Mouse (Mus musculus): ENCODE results near the gene Il22ra2. TPM values are rescaled to one million over a fixed set of nuclear protein-coding genes. Genes with fewer than 3 reads are reported as not detected.
A peak's percentile ranks its signal among the peaks of the same experiment; 100 is the strongest.
"Not testable (repeated sequence)": the region's sequence is repeated elsewhere in the genome, so short reads cannot be mapped to it uniquely, and the experiment has no call there.

The Il22ra2 gene
- polyA plus RNA-seq, 1 experiment from 2014 or later: not detected

DNA sequence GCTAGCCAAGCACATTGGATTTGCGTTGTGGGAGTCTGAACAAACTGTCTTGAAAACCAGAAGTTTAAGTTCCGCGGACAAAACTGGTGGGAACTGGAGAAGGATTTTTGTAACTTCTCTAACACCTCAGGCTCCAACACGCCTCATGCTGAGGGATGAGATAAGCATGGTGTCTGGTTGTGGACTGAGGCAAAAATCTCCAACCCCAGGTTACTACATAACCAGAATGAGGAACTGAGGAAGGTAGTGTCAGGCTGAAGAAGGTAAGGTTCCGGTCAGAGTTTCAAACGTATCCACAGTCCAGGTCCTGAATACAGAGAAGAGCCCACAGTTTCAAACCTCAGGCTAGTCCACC lies 30.5 kb upstream of the Il22ra2 start:
- WGBS: 25% methylated on average over 6 of the region's 6 CpGs
- ATAC-seq: peak; percentile 34; the same call in 1 of the 2 replicates
- peak overlapping the region; percentile 54 for H3K4me3 ChIP-seq (replicated peaks)
- H3K27me3 ChIP-seq (replicated peaks): no peaks in the 10 kb centered on the region
- H3K9ac ChIP-seq: 0 out of 2 replicates have a peak overlapping the region, but pooled peaks have one; percentile 22
- no peaks in the 10 kb centered on the region for H3K36me3 ChIP-seq
- H3K27ac ChIP-seq: peak overlapping the region; percentile 73
- peaks cover 19% of the 10 kb centered on the region; the same call in 1 of the 2 replicates for H3K4me1 ChIP-seq (replicated peaks)
- H3K4me2 ChIP-seq (replicated peaks): peak overlapping the region; percentile 56
- no peaks in the 10 kb centered on the region for H3K9me3 ChIP-seq

DNA sequence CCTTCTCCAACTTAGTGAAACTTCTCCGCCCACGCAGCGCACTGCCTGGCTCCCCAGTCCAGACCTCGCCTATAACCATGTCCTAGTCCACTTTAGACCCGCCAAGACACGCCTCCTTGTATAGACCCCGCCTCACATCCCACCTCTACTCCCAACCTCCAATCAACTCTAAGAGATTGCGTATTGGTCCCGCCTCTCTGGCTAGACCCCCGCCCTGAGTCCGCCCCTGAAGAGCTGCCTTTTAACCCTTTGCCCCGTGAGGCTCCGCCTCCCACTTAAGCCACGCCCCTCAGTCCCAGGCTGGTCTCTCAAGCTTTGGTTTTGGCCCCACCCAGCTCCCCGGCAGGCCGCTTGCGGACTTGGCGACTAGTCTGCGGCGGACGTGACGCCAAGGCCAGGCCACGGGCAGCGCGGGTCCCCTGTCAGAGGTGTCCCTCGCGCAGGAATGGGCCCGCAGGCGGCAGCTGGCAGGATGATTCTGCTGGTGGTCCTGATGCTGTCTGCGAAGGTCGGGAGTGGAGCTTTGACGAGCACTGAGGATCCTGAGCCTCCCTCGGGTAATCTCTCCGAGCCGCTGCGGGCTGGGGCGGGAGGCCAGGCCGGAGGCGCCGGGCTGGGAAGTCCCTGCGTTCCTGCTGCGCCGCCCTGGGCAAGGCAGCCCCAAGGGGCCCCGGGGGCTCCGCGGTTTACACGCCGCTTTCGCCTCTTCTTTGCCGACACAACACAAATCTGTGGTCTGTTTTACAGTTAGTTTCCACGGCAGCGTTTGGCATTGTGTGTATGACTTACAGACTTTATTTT lies 30.0 kb upstream of the Il22ra2 start, which contains the start of gene Ifngr1:
Ifngr1 (plus strand) TSS at position 309 of the 801 bp plus-strand sequence.
- Histone ChIP-seq H3K4me2 (replicated peaks) (peak within 1 kb of the TSS; percentile 56), H3K9ac (peak within 1 kb of the TSS; percentile 68), H3K9me3 (no peaks in the 10 kb centered on the region), H3K36me3 (no peaks in the 10 kb centered on the region), H3K27me3 (replicated peaks) (no peaks in the 10 kb centered on the region), H3K4me3 (replicated peaks) (peak within 1 kb of the TSS; percentile 54), H3K27ac (peak within 1 kb of the TSS; percentile 89), H3K4me1 (replicated peaks) (peaks cover 22% of the 10 kb centered on the region; the same call in 1 of the 2 replicates)
- under 1% methylated on average over 52 of the region's 52 CpGs for WGBS
- peak; percentile 99 for ATAC-seq

GRCm38 (mm10) chr10:19592556-19592955 lies 29.2 kb upstream of the Il22ra2 start:
- Histone ChIP-seq H3K9ac (peak overlapping the region; percentile 68), H3K27ac (peak overlapping the region; percentile 89), H3K36me3 (no peaks in the 10 kb centered on the region), H3K4me2 (replicated peaks) (peak overlapping the region; percentile 56), H3K27me3 (replicated peaks) (no peaks in the 10 kb centered on the region), H3K4me1 (replicated peaks) (peaks cover 22% of the 10 kb centered on the region; the same call in 1 of the 2 replicates), H3K4me3 (replicated peaks) (peak overlapping the region; percentile 54), H3K9me3 (no peaks in the 10 kb centered on the region)
- WGBS: 3% methylated on average over 3 of the region's 3 CpGs
- ATAC-seq: no peak

DNA sequence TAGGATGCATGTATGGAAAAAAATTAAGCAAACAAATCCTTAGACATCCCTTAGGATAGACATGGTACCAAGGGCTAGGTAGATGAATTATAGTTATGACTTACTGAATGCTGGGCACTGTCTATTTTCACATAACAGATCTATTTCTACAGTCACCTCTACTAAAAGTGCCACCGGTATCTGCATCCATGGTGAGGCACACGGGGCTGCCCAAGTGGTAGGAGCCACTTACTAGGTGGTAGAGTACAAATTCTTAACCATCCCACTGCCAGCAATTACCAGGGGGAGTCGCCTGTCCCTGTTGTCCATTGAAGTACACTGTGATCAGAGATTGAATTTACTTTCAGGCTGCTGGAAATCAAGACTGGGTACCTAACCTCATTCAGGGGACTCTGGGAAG lies 28.5 kb upstream of the Il22ra2 start:
- ATAC-seq: no peak
- Histone ChIP-seq H3K36me3 (no peaks in the 10 kb centered on the region), H3K27ac (no peak overlapping the region), H3K9ac (no peak overlapping the region), H3K4me2 (replicated peaks) (peak overlapping the region; percentile 56), H3K4me1 (replicated peaks) (peaks cover 22% of the 10 kb centered on the region; the same call in 1 of the 2 replicates), H3K4me3 (replicated peaks) (0 out of 2 replicates have a peak overlapping the region, but pooled peaks have one; percentile 0), H3K27me3 (replicated peaks) (no peaks in the 10 kb centered on the region), H3K9me3 (no peaks in the 10 kb centered on the region)
- WGBS: 81% methylated on average over 3 of the region's 3 CpGs

DNA sequence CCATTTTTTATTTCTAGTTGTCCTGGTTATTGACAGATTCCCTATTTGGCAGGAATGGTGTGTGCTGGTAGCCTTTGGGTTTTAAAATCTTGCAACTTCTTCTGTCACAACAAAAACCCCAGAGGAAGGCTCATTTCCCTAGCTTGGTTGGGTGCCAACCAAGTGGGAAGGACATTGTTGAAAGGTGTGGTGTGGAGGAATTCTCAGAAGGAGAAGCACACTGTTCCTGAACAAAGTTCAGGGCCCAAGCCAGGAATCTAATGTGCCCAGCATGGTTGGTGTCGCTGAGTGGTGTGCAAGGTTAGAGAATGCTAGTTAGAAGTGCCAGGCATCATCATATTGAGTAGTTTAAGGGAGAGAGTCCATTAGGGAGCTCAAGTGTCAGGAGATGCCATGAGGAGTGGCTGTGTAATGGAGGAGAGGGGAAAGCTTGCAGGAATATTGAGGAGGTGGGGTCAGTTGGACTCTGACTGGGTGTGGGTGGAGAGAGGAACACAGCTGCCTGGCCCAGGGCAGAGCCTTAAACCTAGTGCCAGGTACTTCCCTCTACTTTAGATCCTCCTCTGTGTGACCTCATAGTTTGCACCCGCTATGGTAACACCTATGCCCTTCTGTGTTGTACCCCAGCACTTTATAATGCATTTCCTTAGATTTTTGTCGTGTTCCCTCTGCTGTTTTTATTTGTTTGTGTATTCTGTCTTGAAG lies 27.4 kb upstream of the Il22ra2 start:
- Histone ChIP-seq H3K27me3 (replicated peaks) (no peaks in the 10 kb centered on the region), H3K4me2 (replicated peaks) (peak overlapping the region; percentile 56), H3K9ac (0 out of 2 replicates have a peak overlapping the region, but pooled peaks have one; percentile 6), H3K9me3 (no peaks in the 10 kb centered on the region), H3K27ac (peak overlapping the region; percentile 52), H3K4me1 (replicated peaks) (peaks cover 25% of the 10 kb centered on the region; the same call in 1 of the 2 replicates), H3K4me3 (replicated peaks) (no peak overlapping the region), H3K36me3 (no peaks in the 10 kb centered on the region; the same call in 1 of the 2 replicates)
- 65% methylated on average over 3 of the region's 3 CpGs for WGBS
- ATAC-seq: peak; percentile 14; the same call in 1 of the 2 replicates

- no peaks in the 10 kb centered on the region for H3K27me3 ChIP-seq (replicated peaks)
- WGBS: 82% methylated on average over 4 of the region's 4 CpGs
- no peaks in the 10 kb centered on the region for H3K9me3 ChIP-seq
- no peak for ATAC-seq
- no peak overlapping the region for H3K9ac ChIP-seq
- H3K4me1 ChIP-seq (replicated peaks): peaks cover 27% of the 10 kb centered on the region; the same call in 1 of the 2 replicates
- H3K4me2 ChIP-seq (replicated peaks): no peak overlapping the region
- peaks cover 9% of the 10 kb centered on the region for H3K36me3 ChIP-seq
- no peak overlapping the region for H3K4me3 ChIP-seq (replicated peaks)
- H3K27ac ChIP-seq: no peak overlapping the region
Measured at GRCm38 (mm10) chr10:19596866-19597265, 24.9 kb upstream of the Il22ra2 start.

- ATAC-seq: peak; percentile 65
- H3K27ac ChIP-seq: no peak overlapping the region
Measured at GRCm38 (mm10) chr10:19598091-19598490, 23.7 kb upstream of the Il22ra2 start.

DNA sequence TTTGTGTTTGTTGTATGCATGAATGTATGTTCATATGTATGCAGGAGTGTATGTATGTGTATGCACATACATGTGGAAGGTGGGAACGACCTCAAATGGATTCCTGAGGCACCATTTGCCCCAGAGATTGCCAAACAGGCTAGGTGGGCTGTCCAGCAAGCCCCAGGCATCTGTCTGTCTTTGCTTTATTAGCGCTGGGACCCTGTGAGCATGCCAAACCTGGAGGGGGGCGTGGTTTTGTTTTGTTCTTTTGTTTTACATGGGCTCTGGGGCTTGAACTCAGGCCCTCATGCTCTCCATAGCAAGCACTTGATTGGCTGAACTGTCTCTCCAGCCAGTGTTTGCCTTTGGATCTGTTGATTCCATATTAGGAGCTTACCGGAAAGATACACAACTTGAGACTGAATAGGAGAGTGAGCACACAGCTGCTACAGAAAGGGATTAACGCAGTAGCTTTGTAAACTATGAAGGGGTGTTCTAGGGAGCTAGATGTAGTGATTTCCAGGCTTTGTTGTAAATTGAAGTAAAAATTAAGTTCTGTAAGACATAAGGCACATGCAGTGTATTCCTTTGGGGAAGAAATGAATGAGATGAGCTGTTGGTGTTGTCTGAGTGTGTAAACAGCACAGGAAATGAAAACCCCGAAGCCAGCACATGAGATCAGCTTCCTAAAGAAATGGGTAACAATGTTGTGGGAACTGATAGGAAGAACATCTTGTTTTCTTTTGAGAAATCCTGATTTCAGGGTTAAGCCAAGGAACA lies 22.3 kb upstream of the Il22ra2 start:
- ATAC-seq: no peak
- Histone ChIP-seq H3K4me3 (replicated peaks) (no peak overlapping the region), H3K36me3 (peaks cover 26% of the 10 kb centered on the region), H3K4me2 (replicated peaks) (no peak overlapping the region), H3K9me3 (no peaks in the 10 kb centered on the region), H3K27me3 (replicated peaks) (no peaks in the 10 kb centered on the region), H3K27ac (no peak overlapping the region), H3K4me1 (replicated peaks) (0 out of 2 replicates have a peak, but pooled peaks cover 16% of the 10 kb centered on the region), H3K9ac (no peak overlapping the region)
- 71% methylated on average over 6 of the region's 6 CpGs for WGBS

More at GRCm38 (mm10) chr10:19598091-19598490, 23.7 kb upstream of the Il22ra2 start:
- 57% methylated on average over 11 of the region's 11 CpGs for WGBS
- Histone ChIP-seq H3K36me3 (peaks cover 18% of the 10 kb centered on the region), H3K4me1 (replicated peaks) (peaks cover 27% of the 10 kb centered on the region; the same call in 1 of the 2 replicates), H3K4me2 (replicated peaks) (no peak overlapping the region), H3K4me3 (replicated peaks) (no peak overlapping the region), H3K9ac (no peak overlapping the region), H3K27me3 (replicated peaks) (no peaks in the 10 kb centered on the region), H3K9me3 (no peaks in the 10 kb centered on the region)

GRCm38 (mm10) chr10:19600093-19600420 lies 21.7 kb upstream of the Il22ra2 start:
- Histone ChIP-seq H3K36me3 (peaks cover 28% of the 10 kb centered on the region), H3K27me3 (replicated peaks) (no peaks in the 10 kb centered on the region), H3K9me3 (no peaks in the 10 kb centered on the region), H3K4me2 (replicated peaks) (no peak overlapping the region), H3K4me1 (replicated peaks) (0 out of 2 replicates have a peak, but pooled peaks cover 13% of the 10 kb centered on the region), H3K9ac (no peak overlapping the region), H3K4me3 (replicated peaks) (no peak overlapping the region), H3K27ac (no peak overlapping the region)
- WGBS: 85% methylated on average over 3 of the region's 3 CpGs
- ATAC-seq: no peak

GRCm38 (mm10) chr10:19601502-19601901 lies 20.3 kb upstream of the Il22ra2 start:
- not testable (repeated sequence) for ATAC-seq; H3K9me3 ChIP-seq; H3K27ac ChIP-seq; H3K4me1 ChIP-seq (replicated peaks); H3K4me3 ChIP-seq (replicated peaks); H3K9ac ChIP-seq; H3K4me2 ChIP-seq (replicated peaks); H3K27me3 ChIP-seq (replicated peaks)
- 33% methylated on average over 1 of the region's 1 CpGs for WGBS
- peaks cover 40% of the 10 kb centered on the region for H3K36me3 ChIP-seq

DNA sequence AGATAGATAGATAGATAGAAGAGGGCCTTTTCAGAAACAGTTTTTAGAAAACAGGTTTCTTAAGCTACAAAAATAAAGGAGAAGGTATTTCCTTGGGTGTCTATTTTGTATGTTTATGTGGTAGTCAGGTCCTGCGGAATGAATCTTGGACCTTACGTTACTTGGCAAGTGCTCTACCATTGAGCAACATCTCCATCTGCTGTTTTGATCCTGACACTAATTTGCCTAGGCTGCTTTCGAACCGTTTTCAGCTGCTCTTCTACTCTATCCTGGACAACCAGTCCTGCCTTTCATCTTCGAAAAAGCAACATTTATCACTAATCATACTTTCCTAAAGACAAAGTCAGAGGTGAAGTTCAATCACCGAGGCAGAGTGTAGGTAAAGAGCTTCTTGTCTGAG lies 18.6 kb upstream of the Il22ra2 start:
- no peak overlapping the region for H3K4me2 ChIP-seq (replicated peaks)

More for the DNA sequence above, 18.6 kb upstream of the Il22ra2 start:
- H3K27ac ChIP-seq: no peak overlapping the region
- H3K4me3 ChIP-seq (replicated peaks): no peak overlapping the region
- peaks cover 53% of the 10 kb centered on the region for H3K36me3 ChIP-seq
- H3K9me3 ChIP-seq: no peaks in the 10 kb centered on the region
- WGBS: 91% methylated on average over 6 of the region's 6 CpGs
- H3K4me1 ChIP-seq (replicated peaks): 0 out of 2 replicates have a peak, but pooled peaks cover 5% of the 10 kb centered on the region
- no peak for ATAC-seq
- H3K9ac ChIP-seq: no peak overlapping the region
- no peaks in the 10 kb centered on the region for H3K27me3 ChIP-seq (replicated peaks)

Data from intestine, embryonic 15.5 days (tissue).